Comparison of ENCODE assay signal across 8 mouse cellular contexts in genomic region chr8:57540110-57540838, GRCm38 (mm10). TPM values are rescaled to one million over a fixed set of nuclear protein-coding genes. Genes with fewer than 3 reads are reported as not detected.
A peak's percentile ranks its signal among the peaks of the same experiment; 100 is the strongest.
DNase-seq lines count a peak whose midpoint lies in the region; ATAC-seq and TF ChIP-seq lines count a peak whose summit lies in the region.

No protein-coding gene starts in this region.

- H3K9me3 ChIP-seq in lung, postnatal 0 days (ENCODE audit: low read length) = no peaks in the 10 kb centered on the region

- DNase-seq in CD4-positive, CD25-positive, alpha-beta regulatory T cell, adult 2 months (ENCODE audit: low read depth, low spot score) = peak; percentile 79
- DNase-seq in T-cell, adult 2 months (ENCODE audit: low spot score) = peak; percentile 34
- DNase-seq in gastrocnemius, postnatal 14 days = peak; percentile 59
- DNase-seq in kidney, postnatal 10 days = peak; percentile 87
- DNase-seq in lung, postnatal 0 days (ENCODE audit: low spot score) = peak; percentile 81
- peak; percentile 50 for DNase-seq in ovary, postnatal 36 days (ENCODE audit: low spot score)
- peak; percentile 85 for DNase-seq in thymus, postnatal 4 days

- TF ChIP-seq CTCF in lung, postnatal 0 days (IDR thresholded peaks at IDR 0.05) = peak; percentile 82

- H3K4me2 ChIP-seq in lung, postnatal 0 days (replicated peaks; ENCODE audit: low read depth, low read length) = no peak overlapping the region

- 39% methylated on average over 12 of the region's 12 CpGs for WGBS in lung, postnatal 0 days

- TF ChIP-seq EP300 in lung, postnatal 0 days (IDR thresholded peaks at IDR 0.05) = no peak

- ATAC-seq in common myeloid progenitor, adult 5-6 weeks (replicated peaks; ENCODE audit: low read depth, poor library complexity, severe bottlenecking) = peak; percentile 74
- ATAC-seq in lung, postnatal 0 days = no peak; the same call in 1 of the 2 replicates

- H3K27me3 ChIP-seq in lung, postnatal 0 days (replicated peaks; ENCODE audit: insufficient read depth, low read length) = no peaks in the 10 kb centered on the region

- H3K4me1 ChIP-seq in lung, postnatal 0 days (ENCODE audit: insufficient read depth, low read depth, low read length) = no peaks in the 10 kb centered on the region

- no peak overlapping the region for H3K27ac ChIP-seq in lung, postnatal 0 days (ENCODE audit: low read length)

- H3K36me3 ChIP-seq in lung, postnatal 0 days (ENCODE audit: insufficient read depth, low read length) = no peaks in the 10 kb centered on the region

- H3K4me3 ChIP-seq in lung, postnatal 0 days (ENCODE audit: low read depth, low read length) = no peak overlapping the region

- intact Hi-C loops in gastrocnemius, postnatal 14 days (cut with DNase I; ENCODE audit: low total_unique reads) = no loop called here

- H3K9ac ChIP-seq in lung, postnatal 0 days (replicated peaks; ENCODE audit: low read depth) = no peak overlapping the region

RNA-seq across cellular contexts. Expression of gene Hmgb2, which starts 28.6 kb away (rescaled TPM):
- 391 and 402 TPM in 2 replicates for total RNA-seq in common myeloid progenitor, adult 5-6 weeks (2017)
- total RNA-seq in gastrocnemius, postnatal 14 days (2021) = 10 to 100 TPM; 19.2 to 21.8 TPM
- polyA plus RNA-seq in lung, postnatal 0 days (2015; fragmentation: Nextera tagmentation; extraction: Ambion mirVana) = 94.8 and 106 TPM in 2 replicates

RNA-seq across cellular contexts. Expression of gene Sap30, which starts 52.6 kb away (rescaled TPM):
- total RNA-seq in common myeloid progenitor, adult 5-6 weeks (2017) = 68.9 and 70.1 TPM in 2 replicates
- 10 to 100 TPM; 16.7 to 26.8 TPM for total RNA-seq in gastrocnemius, postnatal 14 days (2021)
- 17.3 and 18.5 TPM in 2 replicates for polyA plus RNA-seq in lung, postnatal 0 days (2015; fragmentation: Nextera tagmentation; extraction: Ambion mirVana)

Comparison
In these comparisons a context has a peak if more than half of its experiments do, and no peak if none do; other contexts are left out.
1. DNase-seq: peak in every context shown above with its lines; median percentile 87 in kidney, postnatal 10 days; 85 in thymus, postnatal 4 days; 81 in lung, postnatal 0 days; 79 in CD4-positive, CD25-positive, alpha-beta regulatory T cell, adult 2 months; 59 in gastrocnemius, postnatal 14 days; 50 in ovary, postnatal 36 days; 34 in T-cell, adult 2 months.
2. RNA of gene Hmgb2, which starts 28.6 kb away (total RNA-seq): 391 to 402 TPM in common myeloid progenitor, adult 5-6 weeks; 19.2 to 21.8 TPM in gastrocnemius, postnatal 14 days; every median in the first group is over 10 times any median in the second.